Mouse (Mus musculus): ENCODE measurements around the gene Ankrd12. TPM values are rescaled to one million over a fixed set of nuclear protein-coding genes. Genes with fewer than 3 reads are reported as not detected.
"Not testable (repeated sequence)": the region's sequence is repeated elsewhere in the genome, so short reads cannot be mapped to it uniquely, and the experiment has no call there.

The Ankrd12 gene
- total RNA-seq, 2 experiments from 2014 or later: 18.3 to 19.8 TPM

DNA sequence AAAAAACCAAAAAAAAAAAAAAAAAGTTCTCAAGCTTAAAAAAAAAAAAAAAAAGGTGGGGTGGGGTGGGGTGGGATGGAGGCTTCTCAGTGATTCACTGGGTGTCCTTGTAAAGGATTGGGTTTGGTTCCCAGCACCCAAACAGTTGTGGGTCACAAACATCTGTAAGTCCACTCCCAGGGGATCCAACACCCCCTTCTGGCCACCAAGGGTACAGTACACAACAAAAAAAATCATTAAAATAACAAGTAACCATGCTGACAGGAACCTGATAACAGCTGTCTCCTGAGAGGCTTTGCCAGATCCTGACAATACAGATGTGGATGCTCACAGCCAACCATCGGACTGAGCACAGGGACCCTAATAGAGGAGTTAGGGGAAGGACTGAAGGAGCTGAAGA, 7.6 kb upstream of the Ankrd12 start:
- DNase-seq: no peak

DNA sequence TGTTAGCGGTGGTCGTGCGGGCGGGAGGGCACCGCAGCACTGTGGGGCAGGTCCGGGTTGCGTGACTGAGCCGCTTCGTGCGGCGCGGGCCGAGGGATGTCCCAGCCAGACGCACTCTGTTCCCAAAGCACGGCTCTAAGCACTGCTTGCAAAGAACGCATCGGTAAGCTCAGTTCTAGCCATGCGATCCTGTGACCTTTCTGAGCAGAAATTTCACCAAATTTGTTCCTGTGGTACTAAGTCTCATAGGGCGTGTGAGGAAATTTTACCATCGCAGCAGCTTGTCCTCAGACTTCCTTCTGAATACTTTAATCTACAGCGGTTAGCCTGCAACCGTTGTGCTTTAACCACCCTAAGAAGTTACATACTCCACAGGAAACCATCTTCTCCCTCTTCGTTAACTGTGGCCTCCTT, 555 bp upstream of the Ankrd12 start:
- DNase-seq: no peak

DNA sequence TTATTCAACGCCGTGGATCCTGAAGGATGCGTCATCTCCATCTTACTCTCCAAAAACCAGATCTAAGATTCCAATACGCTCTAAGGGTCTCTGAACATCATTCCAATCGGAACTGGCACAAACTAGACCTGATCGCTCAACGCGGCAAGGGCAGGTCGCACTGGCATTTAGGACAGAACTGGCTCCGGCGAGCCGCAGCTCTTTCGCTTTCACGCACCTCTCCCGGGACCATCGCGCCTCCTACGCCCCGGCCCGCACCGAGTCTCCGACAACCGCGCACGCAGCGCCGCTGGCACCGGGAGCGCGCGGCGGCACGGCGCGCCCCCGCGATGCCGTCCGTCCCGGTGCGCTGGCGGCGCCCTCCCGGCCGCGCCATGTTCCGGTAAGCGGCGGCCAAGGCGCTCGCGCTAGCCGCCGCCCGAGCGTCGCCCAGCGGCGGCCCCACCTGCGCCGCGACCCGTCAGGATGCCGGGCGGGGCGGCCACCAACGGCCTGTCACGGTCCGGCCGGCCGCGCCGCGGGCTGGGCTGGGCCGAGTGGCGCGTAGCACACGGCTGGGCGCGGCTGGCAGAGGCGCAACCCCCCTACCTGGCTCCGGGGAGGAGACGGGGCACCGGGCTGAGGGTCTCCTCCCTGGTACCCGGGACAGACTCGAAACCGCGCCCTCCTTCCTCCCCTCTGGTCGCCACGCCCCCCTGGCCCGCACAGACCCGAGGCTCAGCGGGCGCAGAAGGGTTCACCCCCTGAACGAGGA, 538 bp downstream of the Ankrd12 start:
- DNase-seq: peak; percentile 45 to 57

DNA sequence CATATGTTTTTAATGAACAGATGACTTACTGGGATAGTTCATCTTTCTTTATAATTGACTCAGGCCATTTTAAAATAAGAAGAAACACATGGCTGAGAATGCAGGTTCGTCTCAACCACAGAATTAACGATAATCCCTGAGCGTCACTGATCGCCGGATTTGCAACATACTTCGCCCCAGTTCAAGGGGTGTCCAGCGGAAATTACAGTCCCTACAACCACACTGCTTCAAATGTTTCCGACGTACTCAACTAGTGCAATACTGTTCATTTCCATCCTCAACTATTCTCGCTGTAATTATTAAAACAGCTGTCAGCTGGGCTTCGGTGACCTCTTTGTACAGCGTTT, 1.1 kb downstream of the Ankrd12 start:
- peak in 1 of 2 experiments; percentile 23 for DNase-seq

DNA sequence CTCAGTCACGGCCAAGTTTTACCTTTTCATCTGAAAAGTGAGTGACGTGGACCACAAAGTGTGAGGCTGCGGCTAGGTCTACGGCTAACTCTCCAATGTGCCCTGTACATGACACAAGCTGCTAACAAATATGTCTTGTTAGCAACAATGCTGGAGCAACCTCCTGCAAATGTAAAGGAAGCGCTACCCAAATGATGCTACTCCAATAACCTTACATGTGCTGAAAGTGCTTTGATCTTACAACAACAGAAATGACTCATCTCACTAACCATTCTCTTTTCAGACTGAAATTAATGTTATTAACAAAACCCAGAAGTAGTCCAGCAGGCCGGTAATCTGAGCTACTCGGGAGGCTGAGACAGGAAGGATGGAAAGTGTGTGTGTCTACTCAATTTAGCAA, 2.9 kb downstream of the Ankrd12 start:
- no peak for DNase-seq

DNA sequence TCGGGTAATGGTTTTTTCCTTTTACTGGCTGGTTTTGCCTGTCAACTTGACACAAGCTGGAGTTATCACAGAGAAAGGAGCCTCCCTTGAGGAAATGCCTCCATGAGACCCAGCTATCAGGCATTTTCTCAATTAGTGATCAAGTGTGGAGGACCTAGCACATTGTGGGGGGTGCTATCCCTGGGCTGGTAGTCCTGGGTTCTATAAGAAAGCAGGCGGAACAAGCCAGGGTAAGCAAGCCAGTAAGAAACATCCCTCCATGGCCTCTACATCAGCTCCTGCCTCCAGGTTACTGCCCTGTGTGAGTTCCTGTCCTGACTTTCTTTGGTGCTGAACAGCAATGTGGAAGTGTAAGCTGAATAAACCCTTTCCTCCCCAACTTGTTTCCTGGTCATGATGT, 7.9 kb downstream of the Ankrd12 start:
- DNase-seq: not testable (repeated sequence)

DNA sequence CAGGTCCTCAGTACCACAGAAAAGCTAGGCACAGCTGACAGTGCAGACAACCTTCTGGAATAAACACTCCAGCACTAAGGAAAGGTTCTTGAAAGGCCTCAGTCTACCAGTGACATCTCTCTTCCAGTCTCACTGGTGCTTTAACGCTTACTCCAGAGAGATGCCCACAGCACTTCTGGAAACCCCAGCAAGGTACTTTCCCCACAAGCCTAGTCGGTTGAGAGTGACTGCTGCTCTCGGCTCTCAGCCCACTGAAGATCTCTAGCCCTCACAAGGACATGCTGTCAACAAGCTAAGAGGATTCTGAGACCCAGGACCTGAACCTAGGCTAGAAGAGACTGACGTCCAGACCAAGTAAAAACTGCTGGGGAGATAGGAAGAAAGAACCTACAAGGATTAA, 11.8 kb downstream of the Ankrd12 start:
- no peak for DNase-seq

DNA sequence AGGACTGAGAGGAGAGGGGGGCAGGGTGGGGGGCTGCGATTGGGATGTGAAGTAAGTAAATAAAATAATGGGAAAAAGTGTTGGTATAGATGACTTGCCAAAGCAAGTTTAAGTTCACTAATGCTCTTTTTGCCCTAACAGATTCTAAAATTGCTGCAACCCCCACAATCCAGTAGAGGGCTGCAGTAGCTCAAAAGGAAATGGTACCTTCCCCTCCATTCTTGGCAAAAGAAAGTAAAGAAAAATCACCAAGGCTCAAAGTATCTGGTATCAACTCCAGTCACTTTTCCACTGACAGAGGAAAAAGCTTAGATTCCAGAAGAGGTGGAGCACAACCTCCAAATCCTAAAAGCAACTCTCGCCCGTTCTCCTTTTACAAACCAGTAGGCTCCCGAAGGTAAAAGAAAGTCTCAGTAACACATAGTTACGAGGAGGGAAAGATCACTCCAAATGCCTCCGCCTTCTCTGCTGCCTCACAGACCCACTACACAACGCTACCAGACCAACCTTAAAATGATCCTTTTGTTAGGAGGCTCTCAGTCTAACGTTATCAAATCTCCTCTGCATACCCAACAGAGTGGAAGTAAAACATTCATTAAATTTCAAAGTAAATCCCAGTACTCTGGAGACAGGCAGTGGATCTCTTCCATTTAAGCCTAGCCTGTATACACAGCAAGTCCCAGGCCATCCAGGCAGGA, 15.5 kb downstream of the Ankrd12 start:
- no peak for DNase-seq

DNA sequence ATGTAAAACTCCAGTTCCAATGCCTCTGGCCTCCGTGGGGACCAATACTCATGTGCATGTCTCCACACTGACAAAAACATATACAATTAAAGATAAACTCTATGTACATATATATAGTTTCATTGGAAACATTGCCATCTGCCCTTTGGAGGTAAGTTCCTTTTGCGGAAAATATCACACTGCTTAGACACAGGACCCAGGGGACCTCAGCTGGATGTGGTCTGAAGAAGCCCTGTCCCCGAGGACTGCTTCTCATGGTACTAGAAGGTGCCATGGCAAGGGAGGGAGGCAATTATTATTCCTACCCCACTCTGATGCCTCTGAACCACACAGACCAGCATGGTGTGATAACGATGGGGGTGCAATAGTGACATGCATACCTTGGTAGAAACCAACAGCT, 18.7 kb downstream of the Ankrd12 start:
- no peak for DNase-seq

DNA sequence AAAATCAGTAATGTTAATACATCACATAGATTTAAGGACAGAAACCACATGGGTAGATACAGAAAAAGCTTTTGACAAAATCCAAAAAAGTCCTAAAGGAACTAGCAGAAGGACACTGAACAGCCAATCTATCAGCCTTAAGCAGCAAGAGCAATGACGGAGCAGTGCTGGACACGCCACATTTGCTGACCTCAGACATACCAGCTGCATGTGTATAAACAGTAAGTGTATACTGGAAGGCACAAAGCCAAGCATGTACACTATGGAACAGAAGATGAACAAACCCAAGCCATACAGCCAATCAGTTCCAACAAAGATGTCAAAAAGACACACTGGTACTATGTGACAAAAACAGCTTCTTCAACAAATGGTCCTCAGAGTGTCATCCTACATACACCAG, 19.7 kb downstream of the Ankrd12 start:
- DNase-seq: no peak

DNA sequence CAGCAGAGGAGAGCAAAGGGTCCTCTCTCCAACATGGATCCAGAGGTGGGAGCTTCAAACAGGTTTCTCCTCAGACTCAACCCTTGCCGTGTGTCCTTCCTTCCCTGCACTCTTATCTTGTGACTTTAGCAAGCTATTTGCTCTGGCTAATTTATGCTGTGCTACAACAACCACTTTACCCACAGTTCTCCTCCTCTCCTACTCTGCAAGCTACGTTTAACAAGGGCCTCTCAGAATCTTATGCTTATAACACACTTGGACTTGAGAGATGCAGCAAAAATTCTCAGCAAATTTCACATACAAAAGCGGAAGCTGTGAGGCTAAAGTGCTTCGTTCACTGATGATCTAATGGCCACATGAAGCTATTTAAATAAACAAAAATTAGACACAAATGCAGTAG, 23.5 kb downstream of the Ankrd12 start:
- DNase-seq: no peak

DNA sequence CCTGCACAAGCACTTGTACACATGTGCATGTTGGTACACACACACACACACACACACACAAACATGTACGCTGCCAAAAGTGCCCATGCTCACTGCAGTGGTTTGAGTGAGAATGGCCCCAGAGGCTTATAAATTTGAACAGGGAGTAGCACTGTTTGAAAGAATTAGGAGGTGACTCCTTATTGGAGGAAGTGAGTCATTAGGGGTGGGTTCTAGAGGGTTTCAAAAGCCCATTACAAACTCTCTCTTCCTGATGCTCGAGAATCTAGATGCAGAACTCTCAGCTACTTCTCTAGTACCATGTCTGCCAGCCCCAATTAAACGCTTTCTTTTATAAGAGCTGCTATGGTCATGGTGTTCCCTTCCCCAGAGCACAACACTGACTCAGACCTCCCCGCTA, 28.1 kb downstream of the Ankrd12 start:
- DNase-seq: no peak

DNA sequence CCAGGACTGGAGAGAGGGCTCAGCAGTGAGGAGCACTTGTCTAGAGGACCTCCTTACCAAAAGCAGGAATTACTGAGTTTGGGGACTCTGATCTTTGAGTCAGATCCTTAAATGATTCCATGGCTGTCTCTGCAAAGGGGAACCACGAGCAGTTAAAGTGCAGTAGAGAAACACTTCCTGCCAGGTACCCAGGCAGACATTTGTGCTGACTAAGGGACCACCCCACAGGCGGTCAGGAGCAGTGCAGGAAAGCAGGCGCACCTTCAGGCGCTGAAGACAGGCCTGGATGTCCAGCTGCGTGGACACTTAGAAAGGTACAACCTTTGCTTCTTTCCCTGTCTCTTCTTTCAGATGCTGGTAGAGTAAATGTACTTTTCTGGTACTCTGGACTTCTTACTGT, 28.7 kb downstream of the Ankrd12 start:
- no peak for DNase-seq

DNA sequence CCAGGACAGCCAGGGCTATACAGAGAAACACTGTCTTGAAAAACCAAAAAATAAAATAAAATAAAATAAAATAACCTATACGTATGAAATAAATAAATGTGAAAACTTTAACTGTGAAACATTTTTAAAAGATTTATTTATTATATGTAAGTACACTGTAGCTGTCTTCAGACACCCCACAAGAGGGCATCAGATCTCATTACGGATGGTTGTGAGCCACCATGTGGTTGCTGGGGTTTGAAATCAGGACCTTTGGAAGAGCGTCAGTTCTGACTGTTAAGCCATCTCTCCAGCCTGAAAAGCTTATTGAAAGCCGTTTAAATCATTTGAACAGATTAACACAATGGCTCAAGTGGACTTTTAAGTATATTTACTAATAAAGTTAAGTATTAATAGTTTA, 33.2 kb downstream of the Ankrd12 start:
- DNase-seq: not testable (repeated sequence)

DNA sequence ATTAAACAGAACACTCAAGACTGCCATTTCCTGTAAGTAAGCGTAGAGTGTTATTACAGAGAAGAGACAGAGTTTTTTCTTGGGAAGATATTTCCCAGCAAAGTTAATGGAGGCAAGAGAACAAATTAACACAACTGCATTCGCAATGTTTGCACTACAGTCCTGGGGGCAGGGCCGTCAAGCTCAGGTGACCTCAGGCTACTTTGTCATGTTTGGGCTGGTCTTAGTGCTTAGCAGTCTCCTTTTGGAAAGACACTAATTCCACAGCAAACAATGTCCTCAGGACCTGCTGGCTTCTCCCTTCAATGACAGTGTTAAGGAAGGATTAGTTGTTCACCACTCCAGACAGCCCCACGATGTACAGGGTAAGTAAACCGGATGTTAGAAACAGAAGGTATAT, 35.9 kb downstream of the Ankrd12 start:
- DNase-seq: no peak

DNA sequence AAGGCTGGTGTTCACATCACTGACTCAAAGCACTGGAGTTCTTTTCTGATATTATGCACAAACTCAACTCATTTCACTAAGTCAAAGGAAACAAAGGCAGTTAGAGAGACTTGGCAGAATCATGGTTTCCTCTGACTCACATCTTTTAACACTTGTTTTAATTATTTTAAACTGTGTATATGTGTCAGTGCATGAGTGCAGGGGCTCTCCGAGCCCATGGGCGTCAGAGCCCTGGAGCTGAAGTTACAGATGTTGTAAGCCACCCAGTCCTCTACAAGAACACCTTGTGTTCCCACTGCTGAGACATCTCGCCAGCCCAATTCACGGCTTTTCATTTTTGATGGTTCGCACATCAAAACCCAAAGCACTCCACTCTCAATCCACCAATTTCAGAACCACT, 43.6 kb downstream of the Ankrd12 start:
- no peak for DNase-seq

DNA sequence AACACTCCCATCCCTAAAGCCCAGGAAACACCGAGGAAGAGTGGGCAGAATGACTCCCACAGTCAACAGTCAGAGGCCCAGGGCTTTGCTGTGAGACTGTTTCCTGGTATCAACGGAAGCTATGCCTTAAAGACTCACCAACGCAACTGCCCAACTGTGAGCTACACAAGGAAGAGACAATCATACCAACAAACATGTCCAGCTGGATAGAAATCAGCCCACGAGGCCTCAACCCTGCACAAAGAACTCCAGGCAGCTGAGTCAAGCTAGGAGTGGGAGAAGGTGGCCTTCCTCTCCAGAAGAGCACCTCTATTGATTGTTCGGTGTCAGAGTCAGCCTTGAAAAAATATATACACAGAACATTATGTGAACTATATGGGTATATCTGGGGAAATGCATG, 44.9 kb downstream of the Ankrd12 start:
- no peak for DNase-seq

DNA sequence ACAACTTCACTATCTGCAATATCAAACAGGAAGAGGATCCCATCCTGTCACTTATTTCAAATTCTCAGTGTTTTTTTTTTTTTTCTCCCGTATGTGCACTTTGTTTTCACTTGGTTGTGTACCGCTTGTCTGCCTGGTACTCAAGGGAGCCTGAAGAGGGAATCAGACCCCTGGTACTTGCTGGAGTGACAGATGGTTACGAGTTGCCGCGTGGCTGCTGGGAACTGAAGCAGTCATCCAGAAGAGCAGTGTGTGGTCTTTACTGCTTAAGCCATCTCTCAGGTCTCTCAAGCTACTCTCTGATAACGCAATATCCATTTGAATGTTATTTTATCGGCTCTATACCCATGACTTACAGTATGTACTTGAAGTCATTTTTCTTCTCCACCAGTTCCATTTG, 52.7 kb downstream of the Ankrd12 start:
- no peak for DNase-seq

DNA sequence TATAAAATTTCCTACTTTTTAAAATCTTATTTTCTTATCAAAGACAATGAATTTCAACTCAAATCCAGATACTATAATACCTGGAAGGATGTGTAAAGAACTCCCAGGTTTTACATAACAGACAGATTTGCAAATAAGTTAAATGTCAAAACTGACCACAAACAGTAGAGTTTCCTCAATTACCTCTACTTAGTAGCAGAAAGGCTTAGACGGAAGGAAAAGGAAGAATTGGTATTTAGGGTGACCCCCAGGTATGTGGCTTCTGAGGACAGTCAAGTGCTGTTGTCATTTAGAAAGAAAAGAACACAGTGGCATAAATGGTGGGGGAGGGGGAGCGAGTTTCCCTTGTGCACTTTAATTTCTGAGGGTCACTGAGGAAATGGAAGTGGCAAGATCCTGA, 65.1 kb downstream of the Ankrd12 start:
- no peak for DNase-seq

DNA sequence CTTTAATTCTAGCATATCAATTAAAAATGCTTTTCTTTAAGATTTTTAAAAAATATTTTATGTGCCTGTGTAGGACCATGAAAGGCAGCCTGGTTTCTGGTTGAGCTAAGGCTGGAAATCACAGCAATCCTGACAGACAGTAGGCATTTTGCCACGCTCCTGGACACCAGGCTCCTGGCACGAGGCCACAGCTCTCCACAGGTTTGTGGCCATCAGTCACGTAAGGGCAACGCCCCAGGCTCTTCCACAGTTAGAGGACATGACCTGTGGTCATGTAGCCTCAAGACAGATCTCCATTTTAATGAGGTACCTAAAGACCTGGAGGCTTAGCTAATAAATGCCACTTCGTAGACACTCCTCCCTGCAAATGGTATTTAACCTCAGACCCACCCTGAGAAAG, 69.0 kb downstream of the Ankrd12 start:
- DNase-seq: peak; percentile 15 to 16

DNA sequence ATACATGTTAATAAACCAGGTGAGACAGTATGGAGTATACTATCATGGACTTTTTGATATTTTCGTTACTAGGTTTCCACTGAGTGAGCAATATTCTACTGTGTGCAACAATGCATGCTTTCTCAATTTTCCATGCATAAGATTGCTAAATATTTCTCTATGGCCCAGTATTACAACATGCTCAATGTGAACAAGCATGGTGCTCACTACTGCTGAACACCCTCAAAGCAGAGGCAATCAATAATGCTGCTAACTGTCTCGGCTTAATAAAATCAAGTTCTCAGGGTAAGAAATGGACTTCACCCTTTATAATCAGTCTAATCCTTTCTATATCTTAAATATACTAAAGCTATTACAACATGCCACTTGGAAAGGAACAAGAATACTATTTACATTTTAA, 69.4 kb downstream of the Ankrd12 start:
- no peak for DNase-seq

DNA sequence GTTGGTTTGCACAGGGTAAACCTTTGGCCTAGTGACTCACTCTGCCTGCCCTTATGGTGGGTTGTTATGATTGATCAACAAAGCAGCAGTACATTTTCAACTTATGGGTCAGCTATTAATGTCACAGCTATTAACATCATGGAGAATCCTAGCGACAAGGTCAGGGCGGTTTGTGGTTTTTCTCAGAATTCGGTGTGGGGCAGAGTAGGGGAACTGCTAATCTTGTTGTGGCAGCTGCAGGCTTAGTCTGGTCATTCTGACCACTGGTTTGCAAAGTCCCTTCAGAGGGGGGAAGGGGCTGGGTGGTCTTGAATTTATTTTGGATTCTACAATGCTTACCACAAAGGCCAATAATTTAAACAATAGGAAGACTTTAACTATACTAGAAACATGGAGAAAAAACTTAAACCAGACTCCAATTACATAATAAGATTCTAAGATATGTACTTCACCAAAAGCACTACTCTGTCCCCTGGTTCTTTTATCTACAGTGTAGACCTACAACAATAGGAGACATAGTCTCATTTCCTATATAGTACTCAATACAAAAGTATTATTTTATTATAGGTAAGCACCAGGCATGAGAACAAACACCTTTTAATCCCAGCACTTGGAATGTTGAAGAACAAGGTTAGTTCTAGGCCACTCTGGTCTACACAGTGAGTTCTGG, 88.6 kb downstream of the Ankrd12 start:
- DNase-seq: no peak

DNA sequence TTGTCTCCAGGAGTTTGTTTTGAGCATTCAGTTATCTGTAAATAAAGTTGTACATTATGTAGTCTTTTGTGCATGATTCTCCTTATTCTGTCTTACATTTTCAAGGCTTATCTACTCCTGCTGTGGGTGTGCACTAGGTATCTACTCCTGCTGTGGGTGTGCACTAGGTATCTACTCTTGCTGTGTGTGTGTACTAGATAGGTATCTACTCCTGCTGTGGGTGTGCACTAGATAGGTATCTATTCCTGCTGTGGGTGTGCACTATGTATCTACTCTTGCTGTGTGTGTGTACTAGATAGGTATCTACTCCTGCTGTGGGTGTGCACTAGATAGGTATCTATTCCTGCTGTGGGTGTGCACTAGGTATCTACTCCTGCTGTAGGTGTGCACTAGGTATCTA, 100.2 kb downstream of the Ankrd12 start:
- not testable (repeated sequence) for DNase-seq

DNA sequence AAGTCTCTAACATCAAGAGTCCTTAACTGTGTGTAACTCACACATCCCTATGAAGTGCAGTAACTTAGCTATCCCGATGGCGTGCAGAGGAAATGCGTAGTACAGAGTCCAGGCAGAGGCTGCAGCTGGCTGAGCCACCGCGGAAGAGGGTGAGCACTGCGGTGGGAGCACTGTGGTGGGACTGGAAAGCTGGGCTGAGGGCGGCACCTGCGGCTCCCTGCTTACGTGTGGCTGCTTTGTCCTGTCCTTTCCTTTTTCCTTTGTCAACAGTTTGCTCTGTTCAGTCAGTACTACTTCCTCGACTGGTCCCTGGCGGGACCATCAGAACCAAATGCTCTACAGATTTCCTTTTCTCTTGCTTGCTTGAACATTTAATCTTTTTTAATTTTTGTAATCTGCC, 109.1 kb downstream of the Ankrd12 start:
- DNase-seq: no peak
